Mouse (Mus musculus) urinary bladder, postnatal 36 days (tissue): ENCODE data around the gene Tmem171.

Source experiments
- DNase-seq, 2 experiments: peaks; one replicate each; pipeline ENCODE4 v3.0.0; 2022; ENCODE audit warnings: low spot score in 2 of 2, mixed read lengths in 1 of 2

Tmem171 gene

GRCm38 (mm10) chr13:98647775-98648568 lies 46.7 kb downstream of the Tmem171 start:
- no peak for DNase-seq

GRCm38 (mm10) chr13:98638507-98639166 lies 56.0 kb downstream of the Tmem171 start:
- no peak for DNase-seq

- DNase-seq, result no peak
Measured at GRCm38 (mm10) chr13:98637145-98637544, 57.5 kb downstream of the Tmem171 start, which contains the start of gene Tmem174. TSS of gene Tmem174 (minus strand) at chr13:98637410.

GRCm38 (mm10) chr13:98636571-98636970 lies 58.1 kb downstream of the Tmem171 start:
- no peak for DNase-seq
